Mouse (Mus musculus) neural tube, embryonic 11.5 days (tissue): ENCODE data around the gene Zyx. TPM values are rescaled to one million over a fixed set of nuclear protein-coding genes. Genes with fewer than 3 reads are reported as not detected.

Source experiments
- ATAC-seq: fragments of 200-750 bp; cut with Nextera tagmentation; 2 replicates; pipeline ENCODE4 v1.8.0; 2017; ENCODE audit warnings: moderate number of reproducible peaks, mild to moderate bottlenecking, moderate TSS enrichment, moderate library complexity; ENCODE audit not compliant: insufficient read depth, low FRiP score, low TSS enrichment
- DNase-seq: peaks from one replicate; pipeline ENCODE4 v3.0.0-alpha.2; 2015; ENCODE audit warnings: low spot score
- H3K27ac ChIP-seq: fragments of 300-500 bp; sonication (generic); 2 replicates; pipeline ENCODE4 v1.5.1; 2014; ENCODE audit warnings: low read depth, mild to moderate bottlenecking, low read length
- H3K27me3 ChIP-seq: fragments of 300-500 bp; sonication (generic); 2 replicates; pipeline ENCODE4 v1.6.1; 2014; ENCODE audit warnings: mild to moderate bottlenecking, low read length, mixed read lengths; ENCODE audit not compliant: control insufficient read depth, insufficient read depth
- H3K36me3 ChIP-seq: fragments of 300-500 bp; sonication (generic); 2 replicates; pipeline ENCODE4 v1.6.1; 2014; ENCODE audit warnings: mild to moderate bottlenecking, low read length, moderate library complexity, mixed read lengths; ENCODE audit not compliant: control insufficient read depth, insufficient read depth
- H3K4me1 ChIP-seq: fragments of 300-500 bp; sonication (generic); 2 replicates; pipeline ENCODE4 v1.6.1; 2014; ENCODE audit warnings: low read length, mixed read lengths; ENCODE audit not compliant: control insufficient read depth, insufficient read depth
- H3K4me2 ChIP-seq: fragments of 300-500 bp; sonication (generic); 2 replicates; pipeline ENCODE4 v1.6.1; 2014; ENCODE audit warnings: low read depth, mild to moderate bottlenecking, moderate library complexity
- H3K4me3 ChIP-seq: fragments of 300-500 bp; sonication (generic); 2 replicates; pipeline ENCODE4 v1.5.1; 2014; ENCODE audit warnings: low read depth, low read length
- H3K9ac ChIP-seq: fragments of 300-500 bp; sonication (generic); 2 replicates; pipeline ENCODE4 v1.6.1; 2014; ENCODE audit warnings: mild to moderate bottlenecking, low read length
- H3K9me3 ChIP-seq: fragments of 300-500 bp; sonication (generic); 2 replicates; pipeline ENCODE4 v1.6.1; 2016; ENCODE audit warnings: low read length; ENCODE audit not compliant: control insufficient read depth
- WGBS: fragments of 180-500 bp; shearing (Covaris S2); extraction: QIAGEN DNeasy Blood & Tissue Kit; methylation state at CpG from one replicate; pipeline ENCODE4 v1.1.7; 2014; 5-methylcytosine and 5-hydroxymethylcytosine counted together
- polyA plus RNA-seq: library from polyadenylated mRNA; unstranded; fragments of >200 nt; fragmentation: Nextera tagmentation; extraction: Ambion mirVana; gene quantifications from 2 replicates; pipeline ENCODE4 v1.2.1, GENCODE M21; 2014

Zyx gene
- polyA plus RNA-seq, 1 experiment from 2014 or later = 86.3 TPM

DNA sequence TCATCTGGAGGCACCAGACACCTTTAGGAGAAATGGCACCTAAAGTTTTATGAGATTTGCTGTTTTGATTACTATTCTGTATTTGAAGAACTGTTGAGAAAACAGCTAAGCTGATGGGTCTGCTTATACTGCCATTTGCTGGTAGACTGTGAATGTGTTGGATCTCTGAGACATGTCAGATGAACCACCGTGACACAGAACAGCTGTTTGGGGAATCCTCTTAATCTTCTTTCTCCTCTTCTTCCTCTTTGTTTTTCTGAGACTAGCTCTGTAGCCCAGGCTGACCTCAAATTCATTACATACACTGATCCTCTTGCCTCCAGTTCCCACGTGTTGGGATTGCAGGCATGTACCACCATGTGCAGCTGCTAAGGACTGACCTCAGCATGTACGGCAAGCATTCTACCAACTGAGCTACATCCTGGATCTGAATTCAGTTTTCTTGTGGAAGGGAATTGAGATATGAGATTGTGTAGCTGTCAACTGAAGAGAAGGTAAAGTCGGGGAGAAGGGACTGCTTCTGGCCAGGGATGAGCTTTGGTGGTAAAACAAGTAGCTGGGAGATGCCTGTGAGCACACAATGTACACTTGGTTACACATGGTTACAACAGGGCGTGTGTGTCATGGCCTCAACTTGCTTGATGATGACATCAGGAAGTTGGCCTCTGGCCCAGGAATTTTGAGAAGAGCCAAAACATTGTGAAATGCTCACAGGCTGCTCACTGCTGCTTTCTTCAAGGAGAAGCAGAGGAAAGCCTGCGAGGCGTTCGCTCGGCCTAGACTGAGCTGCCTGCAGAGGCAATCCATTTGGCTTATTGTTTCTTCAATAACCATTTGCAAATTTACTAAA lies 46.8 kb downstream of the Zyx start:
- WGBS = 83% methylated on average over 9 of the region's 9 CpGs
- H3K4me1 ChIP-seq = no peaks in the 10 kb centered on the region
- H3K27ac ChIP-seq = no peak overlapping the region
- H3K4me2 ChIP-seq = no peak overlapping the region
- ATAC-seq (no peak), DNase-seq (no peak)
- no peak overlapping the region for H3K4me3 ChIP-seq
- H3K9ac ChIP-seq = no peak overlapping the region
- H3K36me3 ChIP-seq = no peaks in the 10 kb centered on the region
- H3K9me3 ChIP-seq = no peaks in the 10 kb centered on the region
- no peaks in the 10 kb centered on the region for H3K27me3 ChIP-seq

DNA sequence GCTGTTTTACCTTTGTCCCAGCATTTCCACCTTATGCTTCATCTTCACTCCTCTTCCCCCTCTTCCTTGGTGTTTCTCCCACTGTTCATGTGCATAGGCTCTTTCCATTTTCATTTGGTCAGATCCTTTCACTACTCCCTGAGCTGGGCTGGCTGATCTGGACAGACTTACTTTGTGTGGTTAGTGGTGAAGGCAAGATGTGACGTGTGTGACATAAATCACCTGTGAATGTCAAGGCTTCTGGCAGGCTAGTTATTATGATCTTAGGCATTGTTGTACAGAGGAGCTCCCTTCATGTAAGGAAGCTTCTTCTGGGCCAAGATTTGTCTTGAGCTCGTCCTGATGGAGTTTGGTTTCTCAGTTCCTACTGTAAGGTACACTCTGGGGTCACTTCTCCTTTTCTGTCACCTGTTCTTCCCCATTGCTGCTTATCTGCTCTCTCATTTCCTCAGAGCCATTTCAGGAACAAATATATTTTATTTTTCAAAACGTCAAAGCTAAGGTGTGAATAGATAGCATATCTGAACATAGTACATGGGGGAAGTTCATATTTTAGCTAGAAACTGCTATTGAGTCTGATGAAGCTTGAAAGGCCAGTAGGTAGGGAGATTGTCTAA lies 47.7 kb downstream of the Zyx start:
- H3K27ac ChIP-seq = no peak overlapping the region
- no peaks in the 10 kb centered on the region for H3K4me1 ChIP-seq
- no peak for DNase-seq
- no peaks in the 10 kb centered on the region for H3K36me3 ChIP-seq
- H3K27me3 ChIP-seq = no peaks in the 10 kb centered on the region
- WGBS = 81% methylated on average over 3 of the region's 3 CpGs
- no peak overlapping the region for H3K9ac ChIP-seq
- H3K4me3 ChIP-seq = no peak overlapping the region
- no peak for ATAC-seq
- no peak overlapping the region for H3K4me2 ChIP-seq
- H3K9me3 ChIP-seq = no peaks in the 10 kb centered on the region

DNA sequence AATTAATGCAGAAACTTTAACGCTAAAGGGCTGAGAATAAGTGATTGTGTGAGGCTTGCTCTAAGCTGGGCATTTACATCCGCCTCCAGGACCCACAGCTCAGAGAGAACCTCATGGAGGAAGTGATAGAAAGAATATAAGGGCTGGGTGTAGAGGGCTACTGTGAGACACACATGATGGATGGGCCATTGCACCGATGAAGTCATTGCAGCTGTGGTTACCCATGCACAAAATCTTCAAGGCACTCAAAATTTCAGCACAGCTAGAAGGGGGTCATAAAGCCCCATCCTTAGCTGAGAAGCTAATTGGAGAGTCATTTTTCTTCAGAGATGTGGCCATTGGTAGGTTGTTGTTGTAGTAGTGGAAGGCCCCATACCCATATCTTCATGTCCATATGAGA lies 48.9 kb downstream of the Zyx start:
- no peak for DNase-seq
- Histone ChIP-seq H3K27ac (no peak overlapping the region), H3K4me2 (no peak overlapping the region), H3K9ac (no peak overlapping the region), H3K4me1 (no peaks in the 10 kb centered on the region), H3K36me3 (no peaks in the 10 kb centered on the region), H3K27me3 (no peaks in the 10 kb centered on the region), H3K4me3 (no peak overlapping the region), H3K9me3 (no peaks in the 10 kb centered on the region)
- ATAC-seq = no peak
- WGBS = 81% methylated on average over 3 of the region's 3 CpGs

DNA sequence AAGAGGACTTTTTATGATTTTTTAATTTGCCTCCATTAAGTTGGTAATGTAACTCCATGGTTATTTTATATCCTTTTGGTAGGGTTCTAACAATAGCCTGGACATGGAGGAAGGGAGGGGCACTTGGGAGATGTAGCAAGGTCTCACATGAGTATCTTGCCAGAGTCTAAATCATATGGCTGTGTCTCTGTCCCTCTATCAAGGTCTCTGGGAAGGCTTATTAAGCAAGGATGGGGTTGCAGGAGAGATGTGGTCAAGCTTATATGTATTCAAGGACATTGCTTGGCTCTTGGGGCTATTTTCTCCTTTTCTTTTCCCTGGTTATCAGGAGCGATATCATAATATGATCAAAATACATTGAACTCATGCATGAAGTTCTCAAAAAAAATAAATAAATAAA lies 49.6 kb downstream of the Zyx start:
- DNase-seq = no peak
- ATAC-seq = no peak
- no peak overlapping the region for H3K4me3 ChIP-seq
- no peaks in the 10 kb centered on the region for H3K27me3 ChIP-seq
- H3K9me3 ChIP-seq = no peaks in the 10 kb centered on the region
- H3K4me1 ChIP-seq = no peaks in the 10 kb centered on the region
- no peak overlapping the region for H3K4me2 ChIP-seq
- no peaks in the 10 kb centered on the region for H3K36me3 ChIP-seq
- no peak overlapping the region for H3K9ac ChIP-seq
- no peak overlapping the region for H3K27ac ChIP-seq
- 93% methylated on average over 1 of the region's 1 CpGs for WGBS

DNA sequence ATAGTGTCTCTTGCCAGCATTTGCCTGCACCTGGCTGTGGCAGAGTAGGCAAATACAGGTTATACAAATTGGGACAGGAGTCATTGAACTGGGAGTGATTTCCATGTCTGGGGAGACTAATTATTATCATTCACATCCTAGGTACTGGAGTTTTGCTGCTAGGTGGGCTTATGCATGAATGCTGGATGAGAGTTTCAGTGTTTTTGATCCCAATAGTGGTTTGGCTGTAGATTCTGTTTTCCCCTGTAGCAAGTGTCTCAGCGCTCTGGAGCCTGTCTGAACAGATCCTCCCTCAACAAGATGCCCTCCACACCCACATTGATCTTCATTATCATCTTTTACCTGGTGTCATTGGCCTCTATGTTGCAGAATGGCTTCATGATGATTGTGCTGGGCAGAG lies 50.5 kb downstream of the Zyx start, which contains the start of gene Tas2r143:
Gene Tas2r143 (plus strand): TSS at position 301 of the 400 bp plus-strand sequence.
- H3K27ac ChIP-seq = no peak within 1 kb of the TSS
- no peaks in the 10 kb centered on the region for H3K4me1 ChIP-seq
- ATAC-seq = no peak
- WGBS = 100% methylated on average over 1 of the region's 1 CpGs
- H3K4me2 ChIP-seq = no peak within 1 kb of the TSS
- H3K27me3 ChIP-seq = no peaks in the 10 kb centered on the region
- no peak within 1 kb of the TSS for H3K9ac ChIP-seq
- DNase-seq = no peak
- H3K4me3 ChIP-seq = no peak within 1 kb of the TSS
- H3K36me3 ChIP-seq = no peaks in the 10 kb centered on the region
- no peaks in the 10 kb centered on the region for H3K9me3 ChIP-seq

DNA sequence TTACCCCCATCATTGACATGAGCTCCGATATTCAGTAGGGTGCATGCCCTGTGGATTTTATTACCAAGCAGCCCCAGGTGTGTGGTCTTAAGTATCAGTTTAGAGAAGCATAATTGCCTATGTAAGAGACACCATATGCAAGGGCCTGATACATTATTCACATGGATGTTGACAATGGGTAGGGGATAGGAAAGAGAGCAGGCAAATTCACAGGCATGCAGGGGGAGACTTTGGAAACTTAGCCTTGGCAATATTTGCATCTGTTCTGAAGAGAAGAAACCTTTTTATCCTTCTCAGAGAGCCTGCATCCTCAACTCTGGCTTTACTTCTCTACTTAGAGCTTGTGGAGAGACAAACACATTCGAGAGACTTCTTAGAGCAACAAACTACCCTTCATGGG lies 55.7 kb downstream of the Zyx start, which contains the start of gene Tas2r135:
Gene Tas2r135 (plus strand): TSS at position 301 of the 400 bp plus-strand sequence.
- Histone ChIP-seq H3K9me3 (no peaks in the 10 kb centered on the region), H3K4me2 (no peak within 1 kb of the TSS), H3K36me3 (no peaks in the 10 kb centered on the region), H3K27me3 (no peaks in the 10 kb centered on the region), H3K27ac (no peak within 1 kb of the TSS), H3K4me3 (no peak within 1 kb of the TSS), H3K9ac (no peak within 1 kb of the TSS), H3K4me1 (no peaks in the 10 kb centered on the region)
- DNase-seq = no peak
- WGBS = 84% methylated on average over 2 of the region's 2 CpGs
- ATAC-seq = no peak

Other genes starting within 250 kb of the Zyx start
- gene Tas2r139, start 208.7 kb upstream of the Zyx start, polyA plus RNA-seq = not detected in 2 replicates
- not detected in 2 replicates for gene Tas2r144, start 134.3 kb upstream of the Zyx start, polyA plus RNA-seq
- 21.0 and 21.2 TPM in 2 replicates for gene Gstk1, start 103.7 kb upstream of the Zyx start, polyA plus RNA-seq
- 0.27 and 0.35 TPM in 2 replicates for gene Tmem139, start 87.7 kb upstream of the Zyx start, polyA plus RNA-seq
- 69.2 and 72.0 TPM in 2 replicates for gene Casp2, start 84.6 kb upstream of the Zyx start, polyA plus RNA-seq
- 0.92 and 1.7 TPM in 2 replicates for gene Clcn1, start 62.9 kb upstream of the Zyx start, polyA plus RNA-seq
- gene Fam131b, start 25.0 kb upstream of the Zyx start, polyA plus RNA-seq = 2.7 and 3.4 TPM in 2 replicates
- 0.82 and 1.1 TPM in 2 replicates for gene Epha1, start 23.6 kb downstream of the Zyx start, polyA plus RNA-seq
- not detected in 2 replicates for gene Tas2r143, start 50.6 kb downstream of the Zyx start, polyA plus RNA-seq
- gene Tas2r135, start 55.8 kb downstream of the Zyx start, polyA plus RNA-seq = not detected in 2 replicates
- gene Tas2r126, start 84.9 kb downstream of the Zyx start, polyA plus RNA-seq = not detected in 2 replicates
- not detected in 2 replicates for gene Olfr458, start 115.6 kb downstream of the Zyx start, polyA plus RNA-seq
- not detected in 2 replicates for gene Olfr457, start 126.7 kb downstream of the Zyx start, polyA plus RNA-seq
- gene Olfr456, start 137.6 kb downstream of the Zyx start, polyA plus RNA-seq = not detected in 2 replicates
- not detected in 2 replicates for gene Olfr455, start 198.0 kb downstream of the Zyx start, polyA plus RNA-seq
- not detected in 2 replicates for gene Tcaf3, start 248.1 kb downstream of the Zyx start, polyA plus RNA-seq